Mouse (Mus musculus) common myeloid progenitor, adult 5-6 weeks (primary cell): ENCODE measurements around the gene Dpf3. TPM values are rescaled to one million over a fixed set of nuclear protein-coding genes. Genes with fewer than 3 reads are reported as not detected.
A peak's percentile ranks its signal among the peaks of the same experiment; 100 is the strongest.

Experiments
- ATAC-seq: replicated peaks from 2 replicates; pipeline ENCODE4 v1.8.0; 2016; ENCODE audit warnings: low read depth, mild to moderate bottlenecking, moderate TSS enrichment, inconsistent platforms; ENCODE audit not compliant: poor library complexity, severe bottlenecking
- total RNA-seq: library from RNA; stranded (forward); fragments of 200-1000, 187-1606 nt; gene quantifications from 2 replicates; pipeline ENCODE4 v1.2.3, GENCODE M21; 2017

Dpf3 gene
- total RNA-seq, 1 experiment from 2014 or later, result 13.3 TPM

DNA sequence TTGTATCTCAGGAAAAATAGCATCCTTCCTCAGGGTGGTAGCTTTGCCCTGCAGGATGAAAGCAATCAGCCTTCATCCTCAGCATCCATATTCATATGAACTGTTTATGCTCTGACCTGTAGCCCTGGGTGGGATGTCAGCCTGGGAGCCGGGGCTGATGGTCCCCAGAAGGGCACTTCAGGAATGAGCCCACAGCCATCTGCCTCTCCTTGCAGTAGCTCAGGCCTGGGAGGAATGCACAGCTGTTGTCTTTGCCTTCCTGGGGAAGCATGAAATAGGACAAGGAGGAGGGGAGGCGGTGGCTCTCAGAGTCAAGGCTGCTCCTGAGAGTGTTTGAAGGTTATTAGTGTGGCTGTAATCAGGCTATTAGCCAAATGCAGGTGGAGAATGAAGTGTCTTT, 308.7 kb downstream of the Dpf3 start:
- no peak for ATAC-seq

DNA sequence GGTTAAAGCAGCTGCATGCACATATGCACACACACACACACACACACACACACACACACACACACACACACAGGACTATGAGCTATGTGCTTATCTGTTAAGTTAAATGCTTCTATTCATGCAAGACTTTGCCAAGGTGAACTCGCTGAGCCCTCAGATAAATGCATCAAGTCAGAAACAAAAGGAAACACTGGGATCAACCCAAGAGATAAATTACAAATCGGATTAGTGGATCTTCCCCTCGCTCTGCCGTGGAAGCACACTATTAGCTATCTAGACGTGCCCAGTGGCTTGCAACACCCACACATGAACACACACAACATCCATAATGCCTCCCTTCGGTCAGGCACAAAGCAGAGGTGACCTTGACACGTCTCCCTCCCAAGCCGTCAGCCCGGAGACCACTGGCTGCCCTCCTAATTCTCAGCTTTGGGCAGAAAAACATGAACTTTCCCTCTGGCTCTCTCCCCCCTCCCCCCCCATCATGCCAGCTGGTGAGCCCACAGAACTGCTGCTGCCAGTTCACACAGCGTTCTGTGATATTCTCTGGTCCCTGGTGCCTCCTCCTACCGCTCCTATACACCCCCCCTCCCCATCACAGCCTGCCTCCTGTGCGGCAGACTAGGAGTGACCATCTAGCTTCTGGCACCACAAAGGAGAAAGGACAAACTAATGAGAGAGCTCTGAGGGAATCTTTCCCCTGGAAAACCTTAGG, 317.9 kb downstream of the Dpf3 start:
- ATAC-seq, result peak; percentile 18; the same call in 1 of the 2 replicates

DNA sequence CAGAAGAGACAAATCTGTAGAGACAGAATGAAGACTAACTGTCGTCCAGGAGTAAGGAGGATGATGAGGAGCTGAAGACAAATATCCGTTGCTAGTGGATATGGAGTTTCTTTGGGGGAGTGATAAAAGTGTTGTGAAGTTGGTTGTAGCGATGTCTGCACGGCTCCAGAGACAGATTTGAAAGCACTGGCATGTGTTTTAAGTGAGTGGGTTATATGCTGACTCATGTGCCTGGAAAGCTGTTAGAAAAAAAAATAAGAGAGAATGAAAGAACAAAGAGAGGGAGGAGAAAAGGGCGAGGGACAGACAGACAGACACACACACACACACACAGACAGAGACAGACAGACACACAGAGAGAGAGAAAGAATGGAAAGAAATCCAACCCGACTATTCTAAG, 319.2 kb downstream of the Dpf3 start:
- no peak for ATAC-seq

DNA sequence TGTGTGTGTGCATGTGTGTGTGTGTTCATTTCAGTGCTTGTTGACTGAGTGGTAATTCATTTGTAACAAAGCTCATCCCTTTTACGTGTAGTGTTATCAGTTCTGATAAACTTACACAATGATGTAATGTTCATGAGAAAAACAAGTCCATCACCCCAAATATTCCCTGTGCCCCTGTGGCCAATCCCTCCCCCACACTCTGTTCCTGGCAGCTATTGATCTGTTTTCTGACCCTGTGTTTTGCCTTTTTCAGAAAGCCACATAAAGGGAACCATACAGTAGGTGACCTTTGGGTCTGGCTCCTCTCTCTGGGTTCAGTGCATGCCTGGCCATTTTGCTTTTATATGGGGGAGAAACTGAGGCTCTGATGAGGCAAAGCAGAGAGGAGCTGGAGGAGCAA, 322.5 kb downstream of the Dpf3 start:
- ATAC-seq, result no peak

Other genes starting within 250 kb of the Dpf3 start
- gene Dcaf4, start 32.8 kb upstream of the Dpf3 start, total RNA-seq, result 19.4 and 27.1 TPM in 2 replicates
- gene Zfyve1, start 109.5 kb upstream of the Dpf3 start, total RNA-seq, result 14.8 and 16.1 TPM in 2 replicates
- 249 and 269 TPM in 2 replicates for gene Rbm25, start 143.5 kb upstream of the Dpf3 start, total RNA-seq
- gene Psen1, start 200.4 kb upstream of the Dpf3 start, total RNA-seq, result 61.5 and 71.2 TPM in 2 replicates